Mouse (Mus musculus) Patski (cell line): ENCODE data around the gene Srgap3. TPM values are rescaled to one million over a fixed set of nuclear protein-coding genes. Genes with fewer than 3 reads are reported as not detected.

Source experiments
- ATAC-seq: fragments of 100-300 bp; one replicate; pipeline ENCODE4 v1.8.0; 2021
- CTCF ChIA-PET: fragments of 350-600 bp; sonication (Branson Sonifier 250); formaldehyde crosslinking; loops from one replicate; lab custom pipeline; 2022; ENCODE audit warnings: inconsistent platforms; lab: Charles Lee
- POLR2A ChIA-PET: fragments of 350-600 bp; sonication (Branson Sonifier 250); formaldehyde crosslinking; loops from one replicate; lab custom pipeline; 2022; ENCODE audit warnings: antibody characterized with exemption, inconsistent platforms; lab: Charles Lee
- DNase-seq: peaks from one replicate; pipeline ENCODE4 v3.0.0-alpha.2; 2011; ENCODE audit warnings: low read depth, low spot score
- H3K27me3 ChIP-seq: fragments of 371-371 bp; one replicate; pipeline ENCODE4 v1.5.1; 2021
- CTCF ChIP-seq: fragments of 100-300 bp; IDR thresholded peaks from one replicate; pipeline ENCODE4 v1.5.1; 2021
- in situ Hi-C: fragments of 300-500 bp; cut with MboI; formaldehyde crosslinking; loops from 3 replicates; pipeline ENCODE4 v1.11.1; 2018; ENCODE audit warnings: low pct_unique_long_range_greater_than_20kb, mixed read lengths
- polyA plus RNA-seq: library from polyadenylated mRNA; unstranded; gene quantifications from one replicate; pipeline ENCODE4 v1.2.3, GENCODE M21; 2021

Gene Srgap3
- polyA plus RNA-seq: 37.7 TPM

GRCm38 (mm10) chr6:112946895-112947436 lies at the start of gene Srgap3:
Gene Srgap3, minus strand, starts transcription at chr6:112947266.
- ChIA-PET CTCF (interaction anchor here (0.7 to 2.1 kb wide), 9 partner anchors 17 to 69 kb away, joined by 3 to 7 read pairs (median 4); no protein-coding TSS in a partner anchor), POLR2A (interaction anchor here (0.5 to 1.0 kb wide), 2 partner anchors 86 to 166 kb away, joined by 3 read pairs; no protein-coding TSS in a partner anchor)
- DNase-seq (no peak), ATAC-seq (peak; percentile 79)
- no peak for TF ChIP-seq CTCF
- in situ Hi-C loops: no loop called here
- no peaks in the 10 kb centered on the region for H3K27me3 ChIP-seq

GRCm38 (mm10) chr6:112995708-112996107 lies 48.6 kb upstream of the Srgap3 start:
- in situ Hi-C loops: no loop called here
- ATAC-seq (no peak), DNase-seq (no peak)
- no peaks in the 10 kb centered on the region for H3K27me3 ChIP-seq
- TF ChIP-seq CTCF: peak; percentile 33
- CTCF ChIA-PET: interaction anchor here (0.7 to 2.3 kb wide), 3 partner anchors 21 to 49 kb away, joined by 3 to 6 read pairs (median 3); partner anchors contain the start of gene Srgap3
- POLR2A ChIA-PET: interaction anchor here (0.6 kb wide), 1 partner anchor 501 kb away, joined by 3 read pairs; no protein-coding TSS in a partner anchor

GRCm38 (mm10) chr6:112990119-112990518 lies 43.1 kb upstream of the Srgap3 start:
- ChIA-PET POLR2A (no interaction called here), CTCF (no interaction called here)
- ATAC-seq: no peak

GRCm38 (mm10) chr6:112985362-112986314 lies 38.6 kb upstream of the Srgap3 start:
- in situ Hi-C loops: no loop called here
- no peak for ATAC-seq

More at GRCm38 (mm10) chr6:112990119-112990518, 43.1 kb upstream of the Srgap3 start:
- DNase-seq: no peak
- H3K27me3 ChIP-seq: no peaks in the 10 kb centered on the region
- TF ChIP-seq CTCF: no peak
- in situ Hi-C loops: no loop called here

GRCm38 (mm10) chr6:112982241-112982640 lies 35.2 kb upstream of the Srgap3 start:
- no peak for TF ChIP-seq CTCF
- DNase-seq (no peak), ATAC-seq (no peak)
- ChIA-PET CTCF (interaction anchor here (1.4 kb wide), 1 partner anchor 12 kb away, joined by 3 read pairs; no protein-coding TSS in a partner anchor), POLR2A (interaction anchor here (1.0 kb wide), 1 partner anchor 108 kb away, joined by 4 read pairs; no protein-coding TSS in a partner anchor)
- H3K27me3 ChIP-seq: no peaks in the 10 kb centered on the region
- in situ Hi-C loops: no loop called here

More at GRCm38 (mm10) chr6:112985362-112986314, 38.6 kb upstream of the Srgap3 start:
- ChIA-PET POLR2A (no interaction called here), CTCF (no interaction called here)
- TF ChIP-seq CTCF: no peak
- H3K27me3 ChIP-seq: no peaks in the 10 kb centered on the region
- DNase-seq: no peak

GRCm38 (mm10) chr6:112978947-112979346 lies 31.9 kb upstream of the Srgap3 start:
- no peak for TF ChIP-seq CTCF
- H3K27me3 ChIP-seq: no peaks in the 10 kb centered on the region
- ChIA-PET POLR2A (interaction anchor here (1.4 kb wide), 1 partner anchor 34 kb away, joined by 4 read pairs; no protein-coding TSS in a partner anchor), CTCF (interaction anchor here (1.7 kb wide), 1 partner anchor 31 kb away, joined by 3 read pairs; no protein-coding TSS in a partner anchor)
- peak; percentile 69 for ATAC-seq
- in situ Hi-C loops: no loop called here
- no peak for DNase-seq

GRCm38 (mm10) chr6:112977246-112977645 lies 30.2 kb upstream of the Srgap3 start:
- no peaks in the 10 kb centered on the region for H3K27me3 ChIP-seq
- ATAC-seq (no peak), DNase-seq (no peak)
- TF ChIP-seq CTCF: no peak
- CTCF ChIA-PET: interaction anchor here (1.3 kb wide), 1 partner anchor 22 kb away, joined by 4 read pairs; no protein-coding TSS in a partner anchor
- in situ Hi-C loops: no loop called here
- POLR2A ChIA-PET: no interaction called here

GRCm38 (mm10) chr6:112976541-112976940 lies 29.5 kb upstream of the Srgap3 start:
- POLR2A ChIA-PET: no interaction called here
- no peak for TF ChIP-seq CTCF
- in situ Hi-C loops: no loop called here

GRCm38 (mm10) chr6:112976136-112976535 lies 29.1 kb upstream of the Srgap3 start:
- ATAC-seq (no peak), DNase-seq (no peak)
- H3K27me3 ChIP-seq: no peaks in the 10 kb centered on the region
- POLR2A ChIA-PET: no interaction called here
- in situ Hi-C loops: no loop called here
- CTCF ChIA-PET: no interaction called here
- no peak for TF ChIP-seq CTCF

More at GRCm38 (mm10) chr6:112976541-112976940, 29.5 kb upstream of the Srgap3 start:
- CTCF ChIA-PET: no interaction called here
- H3K27me3 ChIP-seq: no peaks in the 10 kb centered on the region
- no peak for DNase-seq
- no peak for ATAC-seq
